Mouse (Mus musculus) CH12.LX (cell line): Measurements from ENCODE around the gene Gpr108. TPM values are rescaled to one million over a fixed set of nuclear protein-coding genes. Genes with fewer than 3 reads are reported as not detected.

ENCODE experiments used
- DNase-seq: peaks from one replicate; pipeline ENCODE4 v3.0.0-alpha.2; 2013; ENCODE audit errors: extremely low read depth
- H3K27ac ChIP-seq: 2 replicates; pipeline ENCODE4 v1.5.1; 2012; ENCODE audit warnings: low read depth, mild to moderate bottlenecking, control low read depth, moderate library complexity; ENCODE audit not compliant: insufficient read depth
- H3K27me3 ChIP-seq: replicated peaks from 2 replicates; pipeline ENCODE3; 2012; ENCODE audit warnings: inconsistent platforms
- H3K36me3 ChIP-seq, 2 experiments: replicated peaks in 1 of 2; 2 replicates each; pipeline versions ENCODE3 to v1.6.1; 2012; ENCODE audit warnings: inconsistent platforms in 1 of 2, low read length in 1 of 2, mild to moderate bottlenecking in 1 of 2, mixed read lengths in 1 of 2, moderate library complexity in 1 of 2; ENCODE audit not compliant: control insufficient read depth in 1 of 2, insufficient read depth in 1 of 2
- H3K4me1 ChIP-seq, 2 experiments: 2 replicates each; pipeline ENCODE4 v1.6.1; 2012; ENCODE audit warnings: inconsistent platforms in 1 of 2, moderate library complexity in 1 of 2; ENCODE audit not compliant: insufficient read depth in 2 of 2, control insufficient read depth in 1 of 2
- H3K4me2 ChIP-seq: 2 replicates; pipeline ENCODE4 v1.6.1; 2012; ENCODE audit warnings: low read depth, mild to moderate bottlenecking, control low read depth; ENCODE audit not compliant: poor library complexity, insufficient read depth, severe bottlenecking
- H3K4me3 ChIP-seq, 3 experiments: fragments of 150-350 bp in 1 of 3; sonication (generic) in 1 of 3; replicated peaks in 1 of 3; 2 replicates each; pipeline versions ENCODE3 to v1.5.1; 2011 to 2012; ENCODE audit warnings: low read depth in 2 of 3, low read length in 2 of 3, mild to moderate bottlenecking in 2 of 3, moderate library complexity in 2 of 3, control low read depth in 1 of 3, improper control_type of control experiment in 1 of 3, inconsistent platforms in 1 of 3, mixed read lengths in 1 of 3; ENCODE audit not compliant: poor library complexity in 1 of 3
- H3K79me2 ChIP-seq: replicated peaks from 2 replicates; pipeline ENCODE4 v1.6.1; 2012; ENCODE audit warnings: mild to moderate bottlenecking, moderate library complexity; ENCODE audit not compliant: control insufficient read depth, poor library complexity, insufficient read depth, severe bottlenecking; ENCODE audit errors: extremely low read depth
- H3K9ac ChIP-seq: 2 replicates; pipeline ENCODE4 v1.6.1; 2012; ENCODE audit warnings: low read depth, mild to moderate bottlenecking, control low read depth, moderate library complexity; ENCODE audit not compliant: insufficient read depth
- H3K9me3 ChIP-seq: replicated peaks from 2 replicates; pipeline ENCODE3; 2012; ENCODE audit warnings: low read length, inconsistent platforms, mixed read lengths
- CHD2 ChIP-seq: IDR thresholded peaks from 2 replicates; pipeline ENCODE4 v1.6.1; 2011; ENCODE audit warnings: low read length, improper control_type of control experiment
- CTCF ChIP-seq, 2 experiments: IDR thresholded peaks in 1 of 2; conservative IDR thresholded peaks in 1 of 2; 2 replicates each; pipeline ENCODE4 v1.5.1; 2011 to 2012; ENCODE audit warnings: low read depth in 2 of 2, low read length in 2 of 2, improper control_type of control experiment in 1 of 2, inconsistent platforms in 1 of 2, mild to moderate bottlenecking in 1 of 2, moderate library complexity in 1 of 2
- E2F4 ChIP-seq: IDR thresholded peaks from 2 replicates; pipeline ENCODE4 v1.6.1; 2011; ENCODE audit warnings: low read depth, low read length, improper control_type of control experiment; ENCODE audit not compliant: insufficient replicate concordance
- ELF1 ChIP-seq: IDR thresholded peaks from 2 replicates; pipeline ENCODE4 v1.6.1; 2014; ENCODE audit warnings: low read depth, mild to moderate bottlenecking, inconsistent platforms, low read length, improper control_type of control experiment
- EP300 ChIP-seq: IDR thresholded peaks from 2 replicates; pipeline ENCODE4 v1.6.1; 2011; ENCODE audit warnings: low read length, improper control_type of control experiment
- ETS1 ChIP-seq: conservative IDR thresholded peaks from 2 replicates; pipeline ENCODE4 v1.6.1; 2012; ENCODE audit warnings: low read depth, mild to moderate bottlenecking, inconsistent platforms, low read length, improper control_type of control experiment, moderate library complexity
- GABPA ChIP-seq: IDR thresholded peaks from 2 replicates; pipeline ENCODE4 v1.6.1; 2012; ENCODE audit warnings: low read depth, low read length, improper control_type of control experiment, inconsistent platforms; ENCODE audit not compliant: insufficient replicate concordance
- HCFC1 ChIP-seq: IDR thresholded peaks from 2 replicates; pipeline ENCODE4 v1.6.1; 2012; ENCODE audit warnings: low read depth, mild to moderate bottlenecking, inconsistent platforms, low read length, improper control_type of control experiment
- IRF4 ChIP-seq: IDR thresholded peaks from 2 replicates; pipeline ENCODE4 v1.6.1; 2014; ENCODE audit warnings: low read depth, mild to moderate bottlenecking, inconsistent platforms, low read length, improper control_type of control experiment
- JUN ChIP-seq: IDR thresholded peaks from 2 replicates; pipeline ENCODE4 v1.6.1; 2011; ENCODE audit warnings: low read depth, mild to moderate bottlenecking, low read length, improper control_type of control experiment, moderate library complexity; ENCODE audit not compliant: insufficient read depth
- JUND ChIP-seq: conservative IDR thresholded peaks from 2 replicates; pipeline ENCODE4 v1.6.1; 2011; ENCODE audit warnings: low read depth, low read length, improper control_type of control experiment
- KAT2A ChIP-seq: IDR thresholded peaks from 2 replicates; pipeline ENCODE4 v1.6.1; 2012; ENCODE audit warnings: low read length, improper control_type of control experiment, inconsistent platforms; ENCODE audit not compliant: insufficient replicate concordance
- MAFK ChIP-seq: IDR thresholded peaks from 2 replicates; pipeline ENCODE4 v1.6.1; 2011; ENCODE audit warnings: low read length, improper control_type of control experiment; ENCODE audit not compliant: insufficient replicate concordance
- MAX ChIP-seq: IDR thresholded peaks from 2 replicates; pipeline ENCODE4 v1.6.1; 2011; ENCODE audit warnings: low read length, improper control_type of control experiment
- MAZ ChIP-seq: IDR thresholded peaks from 2 replicates; pipeline ENCODE4 v1.6.1; 2012; ENCODE audit warnings: low read depth, mild to moderate bottlenecking, inconsistent platforms, low read length, improper control_type of control experiment, moderate library complexity
- MYC ChIP-seq: IDR thresholded peaks from 2 replicates; pipeline ENCODE4 v1.6.1; 2011; ENCODE audit warnings: low read depth, mild to moderate bottlenecking, improper control_type of control experiment, low read length
- NELFE ChIP-seq: IDR thresholded peaks from 2 replicates; pipeline ENCODE4 v1.6.1; 2011; ENCODE audit warnings: low read depth, low read length, improper control_type of control experiment
- NRF1 ChIP-seq: IDR thresholded peaks from 2 replicates; pipeline ENCODE4 v1.6.1; 2014; ENCODE audit warnings: low read depth, mild to moderate bottlenecking, inconsistent platforms, low read length, improper control_type of control experiment, moderate library complexity
- PAX5 ChIP-seq: IDR thresholded peaks from 2 replicates; pipeline ENCODE4 v1.6.1; 2012; ENCODE audit warnings: low read length, inconsistent platforms, mixed read lengths
- POLR2A ChIP-seq: IDR thresholded peaks from 2 replicates; pipeline ENCODE4 v1.6.1; 2011; ENCODE audit warnings: low read depth, mild to moderate bottlenecking, improper control_type of control experiment, low read length
- POLR2AphosphoS2 ChIP-seq: IDR thresholded peaks from 2 replicates; pipeline ENCODE4 v1.6.1; 2011; ENCODE audit warnings: low read depth, low read length, improper control_type of control experiment
- RAD21 ChIP-seq: IDR thresholded peaks from 2 replicates; pipeline ENCODE4 v1.6.1; 2011; ENCODE audit warnings: low read depth, mild to moderate bottlenecking, low read length, improper control_type of control experiment, moderate library complexity
- SIN3A ChIP-seq: IDR thresholded peaks from 2 replicates; pipeline ENCODE4 v1.6.1; 2012; ENCODE audit warnings: low read length, improper control_type of control experiment, inconsistent platforms
- TCF12 ChIP-seq: IDR thresholded peaks from 2 replicates; pipeline ENCODE4 v1.6.1; 2014; ENCODE audit warnings: low read depth, mild to moderate bottlenecking, inconsistent platforms, low read length, improper control_type of control experiment
- USF1 ChIP-seq: IDR thresholded peaks from 2 replicates; pipeline ENCODE4 v1.6.1; 2014; ENCODE audit warnings: low read depth, mild to moderate bottlenecking, inconsistent platforms, low read length, improper control_type of control experiment
- USF2 ChIP-seq: conservative IDR thresholded peaks from 2 replicates; pipeline ENCODE4 v1.6.1; 2011; ENCODE audit warnings: low read depth, low read length, improper control_type of control experiment
- ZMIZ1 ChIP-seq: IDR thresholded peaks from 2 replicates; pipeline ENCODE4 v1.6.1; 2012; ENCODE audit warnings: low read depth, mild to moderate bottlenecking, inconsistent platforms, low read length, improper control_type of control experiment
- ZNF384 ChIP-seq: IDR thresholded peaks from 2 replicates; pipeline ENCODE4 v1.6.1; 2012; ENCODE audit warnings: low read depth, low read length, improper control_type of control experiment, inconsistent platforms
- dilution Hi-C: fragments of 300-500 bp; cut with MboI; formaldehyde crosslinking; loops from 2 replicates; pipeline ENCODE4 v1.14.3; 2020; ENCODE audit warnings: low sequenced_read_pairs; ENCODE audit not compliant: extremely low pct_unique_long_range_greater_than_20kb, extremely low pct_ligation_motif_present
- in situ Hi-C: fragments of 300-500 bp; cut with MboI; formaldehyde crosslinking; loops from 3 replicates; pipeline ENCODE4 v1.14.3; 2019; ENCODE audit warnings: low sequenced_read_pairs, low pct_ligation_motif_present, low pct_unique_long_range_greater_than_20kb, mixed read lengths
- polyA plus RNA-seq: library from polyadenylated mRNA; unstranded; fragments of >175 nt; gene quantifications from 2 replicates; pipeline ENCODE4 v1.2.1, GENCODE M21; 2012; ENCODE audit warnings: low read depth; ENCODE audit not compliant: insufficient read length
- total RNA-seq, 2 experiments: library from RNA; depleted of rRNA; stranded (reverse); fragments of 300-350 nt in 1 of 2; fragments of >200 nt in 1 of 2; gene quantifications; 2 replicates each; pipeline ENCODE4 v1.2.3; 2012 to 2014

Gene Gpr108
- total and polyA plus RNA-seq, 3 experiments, result 20.2 to 32.0 (median 25.0) TPM

- TF ChIP-seq ELF1, result peak; percentile 50; the same call in 1 of the 2 replicates
- TF ChIP-seq MAFK, result peak; percentile 73
- TF ChIP-seq ZMIZ1, result peak; percentile 46; the same call in 1 of the 2 replicates
- peak; percentile 40; the same call in 1 of the 2 replicates for TF ChIP-seq MAX
- no peak for TF ChIP-seq RAD21
- peak; percentile 74 for TF ChIP-seq SIN3A
- no peak for TF ChIP-seq CTCF (conservative IDR thresholded peaks at IDR 0.05 in 1 of 2, IDR thresholded peaks at IDR 0.05 in 1 of 2; ENCODE audit: low read depth in 2 of 2, low read length in 2 of 2)
- peak; percentile 92 for TF ChIP-seq MAZ
- peak; percentile 51; the same call in 1 of the 2 replicates for TF ChIP-seq CHD2
- peak; percentile 55; the same call in 1 of the 2 replicates for TF ChIP-seq NELFE
Measured at GRCm38 (mm10) chr17:57194041-57194507, 54.2 kb downstream of the Gpr108 start, which contains the start of gene Tnfsf14 (continued).

GRCm38 (mm10) chr17:57188510-57189192 lies 59.6 kb downstream of the Gpr108 start:
- Histone ChIP-seq H3K4me2 (no peak overlapping the region), H3K9me3 (peaks cover 9% of the 10 kb centered on the region), H3K27ac (no peak overlapping the region), H3K4me3 (no peak overlapping the region), H3K4me1 (peaks cover 6 to 42% of the 10 kb centered on the region in 2 experiments), H3K9ac (no peak overlapping the region), H3K79me2 (no peaks in the 10 kb centered on the region), H3K27me3 (no peaks in the 10 kb centered on the region), H3K36me3 (peaks cover 0 to 26% of the 10 kb centered on the region in 2 experiments)
- DNase-seq, result peak; percentile 31
- dilution Hi-C loops, result no loop called here
- in situ Hi-C loops, result no loop called here
- TF ChIP-seq RAD21 (no peak), IRF4 (peak; percentile 51; the same call in 1 of the 2 replicates), ZNF384 (peak; percentile 86)

- Histone ChIP-seq H3K9ac (no peak overlapping the region), H3K36me3 (peaks cover 0 to 18% of the 10 kb centered on the region in 2 experiments), H3K4me2 (no peak overlapping the region), H3K4me3 (no peak overlapping the region), H3K9me3 (peaks cover 14% of the 10 kb centered on the region), H3K27ac (no peak overlapping the region), H3K79me2 (no peaks in the 10 kb centered on the region), H3K4me1 (peaks cover 3 to 37% of the 10 kb centered on the region in 2 experiments), H3K27me3 (no peaks in the 10 kb centered on the region)
- in situ Hi-C loops, result no loop called here
- TF ChIP-seq USF2 (no peak), PAX5 (no peak), MYC (no peak), RAD21 (no peak), EP300 (no peak), GABPA (no peak), KAT2A (no peak), NRF1 (no peak), CTCF (conservative IDR thresholded peaks at IDR 0.05 in 1 of 2, IDR thresholded peaks at IDR 0.05 in 1 of 2; ENCODE audit: low read depth in 2 of 2, low read length in 2 of 2) (no peak), E2F4 (no peak), JUN (no peak), MAX (no peak), ETS1 (no peak), POLR2AphosphoS2 (no peak), JUND (no peak), TCF12 (no peak), POLR2A (no peak), USF1 (no peak), HCFC1 (no peak), IRF4 (no peak)
- no peak for DNase-seq
- dilution Hi-C loops, result no loop called here
Measured at GRCm38 (mm10) chr17:57185641-57186040, 62.6 kb downstream of the Gpr108 start.
